Mouse (Mus musculus) thymus, postnatal 25 days (tissue): ENCODE data around the gene H2-Q1.
"Not testable (repeated sequence)": the region's sequence is repeated elsewhere in the genome, so short reads cannot be mapped to it uniquely, and the experiment has no call there.

Experiments used
- DNase-seq: peaks from one replicate; pipeline ENCODE4 v3.0.0; 2022

The H2-Q1 gene

GRCm38 (mm10) chr17:35342711-35343476 lies 22.7 kb downstream of the H2-Q1 start:
- DNase-seq = peak; percentile 46

- DNase-seq = not testable (repeated sequence)
Observed at GRCm38 (mm10) chr17:35347659-35348058, 27.5 kb downstream of the H2-Q1 start.

GRCm38 (mm10) chr17:35353275-35353674 lies 33.1 kb downstream of the H2-Q1 start:
- peak; percentile 29 for DNase-seq

- no peak for DNase-seq
Observed at GRCm38 (mm10) chr17:35354071-35354470, 33.9 kb downstream of the H2-Q1 start.

GRCm38 (mm10) chr17:35357086-35357485 lies 36.9 kb downstream of the H2-Q1 start:
- peak; percentile 58 for DNase-seq

- DNase-seq = no peak
Observed at GRCm38 (mm10) chr17:35358763-35359469, 38.7 kb downstream of the H2-Q1 start.

- no peak for DNase-seq
Observed at GRCm38 (mm10) chr17:35359470-35359862, 39.3 kb downstream of the H2-Q1 start.
